Mouse (Mus musculus) central nervous system, embryonic 14 days (tissue): ENCODE data around the gene Rpl27. TPM values are rescaled to one million over a fixed set of nuclear protein-coding genes. Genes with fewer than 3 reads are reported as not detected.

Source experiments
- polyA plus RNA-seq: library from polyadenylated mRNA; depleted of rRNA; stranded (reverse); fragments of >200 nt; gene quantifications from 2 replicates; pipeline ENCODE4 v1.2.3, GENCODE M21; 2012; rRNA removed

Rpl27 gene
- polyA plus RNA-seq = 965 and 994 TPM in 2 replicates

GRCm38 (mm10) chr11:101442127-101442693, at the start of gene Rpl27:
TSS of gene Rpl27 (plus strand) at chr11:101442298.

GRCm38 (mm10) chr11:101417101-101417855, 24.8 kb upstream of the Rpl27 start, which contains the start of gene Aarsd1:
TSS of gene Aarsd1 (minus strand) at chr11:101417615.

GRCm38 (mm10) chr11:101424105-101424851, 17.8 kb upstream of the Rpl27 start, which contains the start of gene Gm27029:
TSS of gene Gm27029 (minus strand) at chr11:101424796.

GRCm38 (mm10) chr11:101424925-101425813, 16.9 kb upstream of the Rpl27 start, which contains the start of the genes Rundc1 and Ptges3l:
TSS of gene Rundc1 (plus strand) at chr11:101425085.
TSS of gene Ptges3l (minus strand) at chr11:101425333.

GRCm38 (mm10) chr11:101448274-101448746, 6.2 kb downstream of the Rpl27 start, which contains the start of gene Ifi35:
TSS of gene Ifi35 (plus strand) at chr11:101448407.

GRCm38 (mm10) chr11:101464211-101465100, 22.4 kb downstream of the Rpl27 start, which contains the start of gene Rnd2:
TSS of gene Rnd2 (plus strand) at chr11:101464999.

GRCm38 (mm10) chr11:101465869-101466551, 23.9 kb downstream of the Rpl27 start, which contains the start of gene Vat1:
TSS of gene Vat1 (minus strand) at chr11:101466230.

Other genes starting within 250 kb of the Rpl27 start
- gene Ezh1, start 215.8 kb upstream of the Rpl27 start, polyA plus RNA-seq = 27.4 and 32.0 TPM in 2 replicates
- 61.7 and 80.4 TPM in 2 replicates for gene Ramp2, start 196.3 kb upstream of the Rpl27 start, polyA plus RNA-seq
- gene Vps25, start 188.6 kb upstream of the Rpl27 start, polyA plus RNA-seq = 67.6 and 69.5 TPM in 2 replicates
- 5.1 and 10.7 TPM in 2 replicates for gene Wnk4, start 181.7 kb upstream of the Rpl27 start, polyA plus RNA-seq
- gene Cntd1, start 163.3 kb upstream of the Rpl27 start, polyA plus RNA-seq = 0.93 and 1.1 TPM in 2 replicates
- gene Coa3, start 163.2 kb upstream of the Rpl27 start, polyA plus RNA-seq = 153 and 181 TPM in 2 replicates
- gene Becn1, start 140.0 kb upstream of the Rpl27 start, polyA plus RNA-seq = 116 and 133 TPM in 2 replicates
- 118 and 123 TPM in 2 replicates for gene Psme3, start 126.1 kb upstream of the Rpl27 start, polyA plus RNA-seq
- gene Aoc2, start 117.2 kb upstream of the Rpl27 start, polyA plus RNA-seq = 9.5 and 10.2 TPM in 2 replicates
- 0.27 and 0.85 TPM in 2 replicates for gene Aoc3, start 111.7 kb upstream of the Rpl27 start, polyA plus RNA-seq
- not detected in 2 replicates for gene G6pc, start 74.7 kb upstream of the Rpl27 start, polyA plus RNA-seq
- gene Aarsd1, start 24.7 kb upstream of the Rpl27 start, polyA plus RNA-seq = 55.6 and 56.6 TPM in 2 replicates
- gene Gm27029, start 17.5 kb upstream of the Rpl27 start, polyA plus RNA-seq = 3.9 and 4.4 TPM in 2 replicates
- 27.5 and 28.6 TPM in 2 replicates for gene Rundc1, start 17.2 kb upstream of the Rpl27 start, polyA plus RNA-seq
- gene Ptges3l, start 17.0 kb upstream of the Rpl27 start, polyA plus RNA-seq = 3.3 and 7.2 TPM in 2 replicates
- gene Ifi35, start 6.1 kb downstream of the Rpl27 start, polyA plus RNA-seq = 5.3 and 8.1 TPM in 2 replicates
- gene Rnd2, start 22.7 kb downstream of the Rpl27 start, polyA plus RNA-seq = 141 and 209 TPM in 2 replicates
- gene Vat1, start 23.9 kb downstream of the Rpl27 start, polyA plus RNA-seq = 147 and 149 TPM in 2 replicates
- gene Brca1, start 109.7 kb downstream of the Rpl27 start, polyA plus RNA-seq = 5.7 and 7.4 TPM in 2 replicates
- gene Nbr1, start 109.9 kb downstream of the Rpl27 start, polyA plus RNA-seq = 99.6 and 115 TPM in 2 replicates
- gene Tmem106a, start 139.9 kb downstream of the Rpl27 start, polyA plus RNA-seq = 5.3 and 5.6 TPM in 2 replicates
- gene Gm11634, start 157.0 kb downstream of the Rpl27 start, polyA plus RNA-seq = not detected in 2 replicates
- 20.6 and 22.5 TPM in 2 replicates for gene Rdm1, start 184.9 kb downstream of the Rpl27 start, polyA plus RNA-seq
- gene Arl4d, start 223.2 kb downstream of the Rpl27 start, polyA plus RNA-seq = 20.9 and 41.3 TPM in 2 replicates